Mouse (Mus musculus) left cerebral cortex, adult 2 months (tissue): ENCODE data around the gene Cep295. TPM values are rescaled to one million over a fixed set of nuclear protein-coding genes. Genes with fewer than 3 reads are reported as not detected.
A peak's percentile ranks its signal among the peaks of the same experiment; 100 is the strongest.

Experiments
- DNase-seq, 2 experiments: peaks; one replicate each; pipeline ENCODE4 v3.0.0; 2021 to 2022; ENCODE audit warnings: low spot score in 2 of 2, mixed read lengths in 1 of 2; ENCODE audit errors: extremely low spot score in 1 of 2
- H3K27ac ChIP-seq: fragments of 200-600 bp; 2 replicates; pipeline ENCODE4 v1.8.1; 2022
- H3K4me3 ChIP-seq: fragments of 200-600 bp; 2 replicates; pipeline ENCODE4 v1.8.1; 2022
- CTCF ChIP-seq: fragments of 200-600 bp; IDR thresholded peaks from 2 replicates; pipeline ENCODE4 v1.8.1; 2022; ENCODE audit warnings: antibody characterized with exemption, mild to moderate bottlenecking, moderate library complexity
- intact Hi-C: fragments of 180-260 bp; cut with DNase I; formaldehyde crosslinking; loops from one replicate; pipeline ENCODE4 v1.15.1; 2025
- long read RNA-seq, 2 experiments: library from polyadenylated mRNA; stranded (forward); transcript quantifications; one replicate each; pipeline ENCODE4 v2.0.0; 2021; ENCODE audit warnings: borderline mapping rate in 2 of 2
- total RNA-seq, 2 experiments: library from RNA; stranded (reverse); gene quantifications; 2 replicates each; pipeline ENCODE4 v1.2.3; 2021

The Cep295 gene
- 10 to 100 TPM; 22.2 to 23.2 TPM for total RNA-seq
- long read RNA-seq, experiment 1, partial matches to known transcripts, result 1 of 10 reads
- long read RNA-seq, experiment 1, other reads (novel, unspliced or antisense), result 9 of 10 reads
- long read RNA-seq, experiment 2, partial matches to known transcripts, result 1 of 9 reads
- long read RNA-seq, experiment 2, other reads (novel, unspliced or antisense), result 8 of 9 reads

DNA sequence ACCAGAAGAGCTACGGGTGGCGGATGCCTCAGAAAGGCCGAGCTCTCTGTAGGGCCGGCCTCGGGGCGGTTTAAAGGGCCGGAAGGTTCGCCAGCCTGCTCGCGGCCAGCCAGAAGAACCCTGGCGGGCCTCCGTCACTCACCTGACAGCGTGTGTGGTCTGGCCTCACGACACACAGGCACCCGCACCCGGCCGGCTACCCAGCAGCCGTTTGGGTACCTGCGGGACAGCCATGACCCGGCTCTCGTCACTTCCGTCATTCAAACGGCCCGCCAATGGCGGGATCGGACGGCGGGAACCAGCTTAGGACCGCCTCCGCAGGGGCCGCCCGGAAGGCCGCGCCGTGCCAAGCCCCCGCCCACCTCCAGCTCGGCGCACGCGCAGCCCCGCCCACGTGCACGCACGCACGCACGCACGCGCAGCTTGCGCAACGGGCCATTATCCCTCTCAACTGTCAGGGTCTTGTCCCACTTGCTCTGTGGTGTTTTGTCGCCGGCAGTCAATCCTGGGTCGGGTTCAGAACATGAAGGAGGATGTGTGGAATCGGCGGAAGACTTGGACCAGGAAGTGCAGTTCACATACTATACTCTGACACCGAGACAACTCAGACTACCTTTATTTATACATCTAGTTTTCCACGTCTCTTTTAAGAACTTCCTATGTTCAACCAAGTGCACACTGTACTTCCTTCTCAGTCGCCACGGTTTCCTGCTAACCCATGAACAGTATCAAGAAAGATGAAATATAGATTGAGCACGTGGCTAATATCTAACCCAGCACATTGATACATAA is at the start of gene Cep295:
Cep295 (minus strand) TSS at position 305 of the 792 bp plus-strand sequence.
- TF ChIP-seq CTCF, result no peak
- intact Hi-C loops, result no loop called here
- DNase-seq, result peak; percentile 97
- peak within 1 kb of the TSS; percentile 76 for H3K27ac ChIP-seq
- H3K4me3 ChIP-seq, result peak within 1 kb of the TSS; percentile 90

DNA sequence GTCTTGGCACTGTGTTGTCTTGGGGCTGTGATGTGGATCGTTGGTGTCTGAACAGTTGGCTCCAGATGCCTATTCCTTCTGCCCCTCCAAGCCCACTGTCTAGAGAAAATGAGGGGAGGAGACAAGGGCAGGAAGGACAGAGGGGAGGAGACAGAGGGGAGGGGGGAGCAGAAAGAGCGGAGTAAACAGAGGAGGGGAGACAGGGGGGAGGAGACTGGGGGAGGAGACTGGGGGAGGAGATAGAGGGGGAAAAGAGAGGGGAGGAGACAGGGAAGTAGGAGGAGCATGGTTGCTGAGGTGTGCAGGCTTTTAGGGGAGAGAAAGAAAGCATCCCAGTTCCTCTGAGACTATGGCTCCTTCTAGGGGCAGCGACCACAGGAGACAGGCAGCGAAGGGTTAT is 40.0 kb upstream of the Cep295 start:
- TF ChIP-seq CTCF, result no peak
- no peak for DNase-seq
- no peak overlapping the region for H3K4me3 ChIP-seq
- intact Hi-C loops, result no loop called here
- no peak overlapping the region for H3K27ac ChIP-seq

- no peak for TF ChIP-seq CTCF
- no peak overlapping the region for H3K4me3 ChIP-seq
- H3K27ac ChIP-seq, result no peak overlapping the region
- no peak for DNase-seq
- intact Hi-C loops, result no loop called here
Observed at GRCm38 (mm10) chr9:15395353-15395942, 37.9 kb upstream of the Cep295 start.

- Histone ChIP-seq H3K27ac (no peak overlapping the region), H3K4me3 (no peak overlapping the region)
- no peak for TF ChIP-seq CTCF
- DNase-seq, result no peak
- intact Hi-C loops, result no loop called here
Observed at GRCm38 (mm10) chr9:15387075-15387643, 29.6 kb upstream of the Cep295 start.

DNA sequence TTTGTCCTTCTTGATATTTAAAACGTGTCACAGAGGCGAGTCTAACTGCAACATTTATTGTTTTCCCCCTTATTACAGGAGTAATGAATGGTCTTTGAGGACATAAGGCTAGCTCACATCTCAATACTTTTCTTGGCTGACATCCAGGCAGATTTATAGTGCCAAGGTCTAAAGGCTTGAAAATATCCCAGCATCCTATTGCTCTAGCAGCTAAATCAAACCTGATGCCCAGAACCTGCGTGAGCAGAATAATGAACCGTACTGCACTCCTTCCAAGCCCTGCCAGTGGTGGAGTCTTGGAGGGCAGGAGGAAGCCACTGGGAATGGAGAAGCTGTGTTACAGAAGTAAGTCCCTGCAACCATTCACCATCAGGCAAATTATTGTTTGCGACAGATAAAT is 26.7 kb upstream of the Cep295 start:
- no peak overlapping the region for H3K27ac ChIP-seq
- TF ChIP-seq CTCF, result no peak
- no peak for DNase-seq
- no peak overlapping the region for H3K4me3 ChIP-seq
- intact Hi-C loops, result no loop called here

DNA sequence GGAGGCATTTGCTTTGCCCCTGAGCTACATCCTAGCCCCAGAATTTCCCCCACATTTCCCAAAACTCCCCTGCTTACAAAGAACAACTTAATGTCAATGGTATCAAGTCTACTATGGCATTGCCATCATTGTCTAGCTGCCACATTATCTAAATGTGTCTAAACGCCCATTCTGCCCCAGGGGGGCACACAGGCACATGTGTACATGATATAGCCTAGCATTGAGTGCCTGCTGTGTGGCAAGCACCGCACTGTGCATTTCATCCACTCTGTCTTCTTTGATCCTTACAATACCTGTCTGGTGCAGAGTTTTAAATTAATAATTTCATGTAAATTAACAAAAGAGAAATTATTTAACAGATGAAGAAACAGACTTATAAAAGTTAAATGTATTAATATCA is 8.7 kb upstream of the Cep295 start:
- H3K27ac ChIP-seq, result no peak overlapping the region
- intact Hi-C loops, result loop anchor here (1.0 to 10.0 kb wide), 3 partner anchors 126 to 519 kb away; partner anchors contain the start of gene Smco4
- no peak for DNase-seq
- H3K4me3 ChIP-seq, result no peak overlapping the region
- no peak for TF ChIP-seq CTCF

DNA sequence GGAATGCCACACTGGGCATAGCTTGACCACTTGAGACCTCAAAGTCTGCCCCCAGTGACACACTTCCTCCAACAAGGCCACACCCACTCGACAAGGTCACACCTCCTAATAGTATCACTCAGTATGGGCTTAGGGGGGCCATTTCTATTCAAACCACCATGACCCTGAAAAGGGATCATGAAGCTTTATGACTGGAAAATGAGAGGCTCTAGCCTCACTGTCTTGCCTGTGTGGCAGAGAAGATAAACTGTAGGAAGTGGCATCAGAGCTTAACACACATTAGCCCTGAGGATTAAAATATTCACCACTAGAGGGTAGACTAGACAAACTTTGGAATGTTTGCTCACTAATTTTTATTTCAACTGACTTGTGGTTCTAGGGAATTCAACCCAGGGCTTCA is 8.3 kb upstream of the Cep295 start:
- no peak overlapping the region for H3K27ac ChIP-seq
- intact Hi-C loops, result loop anchor here (1.0 to 10.0 kb wide), 3 partner anchors 126 to 519 kb away; partner anchors contain the start of gene Smco4
- no peak for DNase-seq
- no peak overlapping the region for H3K4me3 ChIP-seq
- peak; percentile 71 for TF ChIP-seq CTCF

- Histone ChIP-seq H3K27ac (no peak overlapping the region), H3K4me3 (no peak overlapping the region)
- DNase-seq, result no peak
- no peak for TF ChIP-seq CTCF
- intact Hi-C loops, result loop anchor here (5.0 to 10.0 kb wide), 2 partner anchors 127 to 520 kb away; partner anchors contain the start of gene Smco4
Observed at GRCm38 (mm10) chr9:15364843-15365242, 7.3 kb upstream of the Cep295 start.

DNA sequence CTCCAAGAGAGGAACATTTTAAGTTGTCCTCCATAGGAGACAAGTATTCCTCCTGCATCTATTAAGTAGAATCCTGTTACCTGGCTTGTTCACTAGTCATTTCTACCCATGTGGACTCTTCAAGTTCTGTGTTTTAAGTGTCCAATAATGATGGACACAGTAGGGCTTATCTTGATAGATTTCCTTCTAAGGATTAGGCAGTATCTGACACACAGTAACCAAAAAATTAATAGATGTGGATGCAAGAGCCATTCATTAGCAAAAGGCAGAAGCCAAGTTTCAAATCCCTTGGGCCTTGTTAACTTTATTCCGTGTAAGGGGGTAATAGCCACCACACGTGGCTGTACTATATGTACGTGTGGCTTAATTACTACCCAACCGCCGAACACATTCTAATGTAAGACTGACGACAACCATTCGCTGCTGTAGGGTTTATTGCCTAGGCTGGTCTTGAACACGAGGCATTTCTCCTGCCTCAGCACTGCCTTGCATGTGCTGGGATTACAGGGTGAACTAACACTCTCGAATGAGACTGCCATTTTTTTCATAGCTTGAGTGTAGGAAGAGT is 588 bp downstream of the Cep295 start:
- TF ChIP-seq CTCF, result no peak
- no peak for DNase-seq
- peak overlapping the region; percentile 90 for H3K4me3 ChIP-seq
- H3K27ac ChIP-seq, result peak overlapping the region; percentile 76
- intact Hi-C loops, result no loop called here

DNA sequence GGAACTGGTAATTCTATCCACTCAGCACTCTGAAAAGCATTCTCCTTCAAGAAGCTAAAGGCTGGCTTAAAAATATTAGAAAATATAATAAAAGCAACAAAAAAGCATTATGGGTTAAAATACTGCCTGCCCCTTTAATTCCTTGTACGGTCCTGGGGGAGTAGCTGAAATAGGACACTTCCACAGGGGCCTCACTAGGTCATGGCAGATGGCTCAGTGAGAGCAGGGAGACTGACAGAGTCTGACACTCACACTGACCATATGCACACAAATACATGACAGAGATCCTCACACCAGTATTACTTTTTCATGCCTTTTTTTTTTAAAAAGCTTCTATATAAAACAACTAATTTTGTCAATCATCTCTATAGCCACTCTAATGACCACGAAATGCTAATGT is 7.7 kb downstream of the Cep295 start:
- intact Hi-C loops, result no loop called here
- TF ChIP-seq CTCF, result no peak

DNA sequence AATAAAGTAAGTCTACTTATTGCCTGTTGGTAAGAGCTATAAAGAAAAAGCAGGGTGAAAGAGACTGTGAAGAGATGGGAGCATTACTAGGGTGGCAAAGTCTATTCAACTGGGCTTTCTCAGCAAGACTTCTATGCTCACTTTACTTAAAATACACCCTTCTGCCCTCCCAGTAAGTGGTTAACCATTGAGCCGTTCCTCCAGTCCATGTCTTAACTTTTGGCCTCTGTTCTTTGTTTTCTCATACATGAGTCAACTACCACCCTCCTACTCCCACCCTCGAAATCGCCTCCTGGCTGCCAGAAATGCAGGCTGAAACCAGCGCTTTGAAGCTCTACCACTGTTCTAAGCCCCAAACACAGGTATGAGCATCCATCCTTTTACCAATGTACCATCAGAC is 19.8 kb downstream of the Cep295 start:
- no peak for TF ChIP-seq CTCF
- no peak overlapping the region for H3K4me3 ChIP-seq
- H3K27ac ChIP-seq, result no peak overlapping the region
- intact Hi-C loops, result no loop called here
- DNase-seq, result no peak

More for the DNA sequence above, 7.7 kb downstream of the Cep295 start:
- Histone ChIP-seq H3K4me3 (no peak overlapping the region), H3K27ac (no peak overlapping the region)
- no peak for DNase-seq
